Mouse (Mus musculus): ENCODE data around the gene Slc25a39. TPM values are rescaled to one million over a fixed set of nuclear protein-coding genes. Genes with fewer than 3 reads are reported as not detected.
"Not testable (repeated sequence)": the region's sequence is repeated elsewhere in the genome, so short reads cannot be mapped to it uniquely, and the experiment has no call there.

The Slc25a39 gene
- total RNA-seq, 2 experiments from 2014 or later: 155 to 156 TPM

DNA sequence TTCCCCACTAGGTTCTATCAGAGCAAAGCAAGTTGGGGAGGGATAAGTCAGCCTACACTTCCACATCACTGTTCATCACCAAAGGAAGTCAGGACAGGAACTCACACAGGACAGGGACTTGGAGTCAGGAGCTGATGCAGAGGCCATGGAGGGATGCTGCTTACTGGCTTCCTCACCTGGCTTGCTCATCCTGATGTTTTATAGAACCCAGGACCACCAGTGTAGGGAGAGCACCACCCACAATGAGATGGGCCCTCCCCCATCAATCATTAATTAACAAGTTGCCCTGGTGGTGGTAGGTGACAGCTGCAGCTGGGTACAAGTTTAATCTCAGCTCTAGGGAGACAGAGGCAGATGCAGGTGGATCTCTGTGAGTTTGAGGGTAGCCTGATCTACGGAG lies 9.4 kb upstream of the Slc25a39 start:
- no peak for DNase-seq
- intact Hi-C loops (cut with DNase I): no loop called here

DNA sequence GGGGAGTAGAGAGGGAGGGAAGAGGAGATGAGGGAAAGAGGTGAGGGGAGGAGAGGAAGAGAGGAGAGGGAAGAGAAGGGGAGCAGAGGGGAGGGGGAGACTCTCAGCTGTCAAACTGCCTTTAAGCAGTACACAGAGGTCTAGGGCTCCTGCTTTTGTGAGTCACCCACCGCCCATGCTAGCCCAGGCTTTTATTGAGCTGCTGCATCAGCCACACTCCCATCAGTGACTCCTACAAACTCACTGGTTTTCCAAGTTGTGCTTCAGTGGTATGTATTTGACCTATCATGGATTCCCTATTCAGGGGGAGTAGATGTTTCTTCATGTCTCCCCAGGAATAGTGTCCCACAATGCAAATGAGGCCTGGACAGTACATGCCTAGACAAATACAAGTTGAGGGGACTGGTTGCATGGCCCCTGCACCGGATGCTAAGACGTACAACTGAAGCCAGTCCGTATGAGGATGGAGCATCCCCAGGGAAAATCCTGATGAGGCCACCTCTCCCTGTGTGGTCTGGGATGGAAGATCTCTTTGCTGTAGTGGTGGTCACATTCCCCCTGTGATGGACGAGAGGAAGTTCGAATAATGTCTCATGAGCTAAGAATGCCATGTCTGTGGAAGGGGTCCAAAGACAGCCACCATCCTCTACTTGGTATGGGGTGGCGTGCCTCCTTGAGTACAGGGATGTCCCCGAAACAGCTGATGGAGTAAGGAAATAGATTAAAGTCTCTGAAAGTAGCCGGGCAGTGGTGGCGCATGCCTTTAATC lies 7.5 kb upstream of the Slc25a39 start:
- DNase-seq: no peak
- intact Hi-C loops (cut with DNase I): loop anchor here (2.0 kb wide), 1 partner anchor 14 kb away; no protein-coding TSS in a partner anchor

DNA sequence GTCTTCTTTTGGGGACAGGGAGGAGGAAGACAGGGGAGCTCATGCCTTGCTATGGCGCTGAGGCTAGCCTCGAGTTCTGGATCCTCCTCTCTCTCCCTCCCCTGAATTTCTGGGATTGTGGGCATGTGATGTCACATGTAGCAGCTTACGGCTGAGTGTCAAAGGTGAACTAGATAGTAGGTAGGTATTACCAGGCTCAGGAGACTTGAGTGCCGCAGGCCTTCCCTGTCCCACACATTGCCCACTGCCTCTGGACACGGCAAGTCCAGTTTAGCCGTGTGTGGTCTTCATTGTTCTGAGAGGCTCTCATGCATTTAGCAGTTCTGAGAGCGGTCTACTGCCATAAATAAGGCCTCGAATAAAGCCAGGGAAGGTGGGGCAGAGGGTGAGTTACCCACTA lies 5.3 kb upstream of the Slc25a39 start:
- intact Hi-C loops (cut with DNase I): no loop called here
- no peak for DNase-seq

DNA sequence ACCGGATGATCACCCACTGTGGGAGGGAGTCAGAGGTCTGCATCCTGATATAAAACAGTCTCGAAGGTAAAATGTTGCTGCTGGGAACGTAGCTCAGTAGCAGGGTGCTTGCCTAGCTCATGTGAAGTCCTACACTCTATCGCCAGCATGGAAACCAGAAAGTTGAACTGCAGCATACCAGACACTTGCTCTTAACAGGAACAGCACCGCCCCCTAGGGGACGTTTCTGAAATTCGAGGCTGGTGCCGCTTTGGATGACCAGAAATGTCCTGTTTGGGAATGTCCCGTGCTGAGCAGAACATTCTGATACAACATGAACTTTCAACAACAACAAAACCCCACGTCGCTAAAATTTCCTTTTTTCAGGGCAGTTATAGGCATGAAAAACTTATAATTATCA lies 4.0 kb upstream of the Slc25a39 start:
- intact Hi-C loops (cut with DNase I): loop anchor here (1.0 kb wide), 1 partner anchor 102 kb away; no protein-coding TSS in a partner anchor
- peak; percentile 94 to 97 for DNase-seq

DNA sequence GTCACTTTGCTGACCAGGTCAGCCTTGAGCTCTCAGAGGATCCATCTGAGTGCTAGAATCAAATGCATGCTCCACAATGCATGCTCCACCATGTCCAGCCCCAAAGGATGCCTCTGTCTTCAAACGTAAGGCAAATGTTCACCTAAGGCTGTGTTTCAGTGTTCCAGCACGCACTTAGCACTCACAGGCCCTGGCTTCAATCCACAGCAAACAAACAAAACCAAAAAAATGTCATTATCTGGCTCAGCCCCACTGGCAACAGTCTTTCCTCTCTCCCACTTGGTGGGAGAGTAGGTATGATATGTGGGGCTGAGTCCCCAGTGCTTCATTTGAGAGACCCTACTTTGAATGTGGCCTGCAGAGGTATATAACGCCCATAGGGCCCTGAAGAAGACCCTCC lies 3.3 kb upstream of the Slc25a39 start:
- intact Hi-C loops (cut with DNase I): loop anchor here (1.0 kb wide), 1 partner anchor 102 kb away; no protein-coding TSS in a partner anchor

DNA sequence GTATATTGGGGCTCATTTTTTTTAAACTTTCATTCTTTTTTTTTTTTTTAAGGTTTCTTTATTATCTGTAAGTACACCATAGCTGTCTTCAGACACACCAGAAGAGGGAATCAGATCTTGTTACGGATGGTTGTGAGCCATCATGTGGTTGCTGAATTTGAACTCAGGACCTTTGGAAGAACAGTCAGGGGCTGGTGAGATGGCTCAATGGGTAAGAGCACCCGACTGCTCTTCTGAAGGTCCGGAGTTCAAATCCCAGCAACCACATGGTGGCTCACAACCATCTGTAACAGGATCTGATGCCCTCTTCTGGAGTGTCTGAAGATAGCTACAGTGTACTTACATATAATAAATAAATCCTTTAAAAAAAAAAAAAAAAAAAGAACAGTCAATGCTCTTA lies 2.6 kb upstream of the Slc25a39 start:
- intact Hi-C loops (cut with DNase I); DNase-seq: not testable (repeated sequence)

More for the DNA sequence above, 3.3 kb upstream of the Slc25a39 start:
- no peak for DNase-seq

DNA sequence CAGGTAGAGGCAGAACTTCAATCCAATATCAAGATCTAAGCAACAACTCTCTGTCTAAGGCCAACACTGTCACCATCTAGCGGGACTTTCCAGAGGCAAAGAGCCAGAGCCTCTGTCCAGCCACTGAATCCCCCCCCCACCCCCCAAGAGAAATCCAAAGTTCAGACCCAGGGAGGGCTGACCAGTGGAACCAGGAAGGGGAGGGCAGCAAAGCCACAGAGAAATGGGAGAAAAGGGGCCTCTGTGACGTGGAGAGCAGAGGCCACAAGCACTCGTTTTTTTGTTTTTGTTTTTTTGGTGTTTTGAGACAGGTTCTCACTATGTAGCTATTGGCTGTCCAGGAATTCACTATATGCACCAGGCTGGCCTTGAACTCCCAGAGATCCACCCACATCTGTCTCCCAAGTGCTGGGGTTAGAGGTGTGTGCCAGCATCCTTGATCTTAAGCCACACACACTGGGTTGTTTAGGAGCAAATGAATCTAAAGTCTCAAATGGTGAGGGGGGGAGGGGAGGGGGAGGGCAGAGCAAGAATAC lies 2.1 kb upstream of the Slc25a39 start:
- no peak for DNase-seq
- intact Hi-C loops (cut with DNase I): no loop called here

DNA sequence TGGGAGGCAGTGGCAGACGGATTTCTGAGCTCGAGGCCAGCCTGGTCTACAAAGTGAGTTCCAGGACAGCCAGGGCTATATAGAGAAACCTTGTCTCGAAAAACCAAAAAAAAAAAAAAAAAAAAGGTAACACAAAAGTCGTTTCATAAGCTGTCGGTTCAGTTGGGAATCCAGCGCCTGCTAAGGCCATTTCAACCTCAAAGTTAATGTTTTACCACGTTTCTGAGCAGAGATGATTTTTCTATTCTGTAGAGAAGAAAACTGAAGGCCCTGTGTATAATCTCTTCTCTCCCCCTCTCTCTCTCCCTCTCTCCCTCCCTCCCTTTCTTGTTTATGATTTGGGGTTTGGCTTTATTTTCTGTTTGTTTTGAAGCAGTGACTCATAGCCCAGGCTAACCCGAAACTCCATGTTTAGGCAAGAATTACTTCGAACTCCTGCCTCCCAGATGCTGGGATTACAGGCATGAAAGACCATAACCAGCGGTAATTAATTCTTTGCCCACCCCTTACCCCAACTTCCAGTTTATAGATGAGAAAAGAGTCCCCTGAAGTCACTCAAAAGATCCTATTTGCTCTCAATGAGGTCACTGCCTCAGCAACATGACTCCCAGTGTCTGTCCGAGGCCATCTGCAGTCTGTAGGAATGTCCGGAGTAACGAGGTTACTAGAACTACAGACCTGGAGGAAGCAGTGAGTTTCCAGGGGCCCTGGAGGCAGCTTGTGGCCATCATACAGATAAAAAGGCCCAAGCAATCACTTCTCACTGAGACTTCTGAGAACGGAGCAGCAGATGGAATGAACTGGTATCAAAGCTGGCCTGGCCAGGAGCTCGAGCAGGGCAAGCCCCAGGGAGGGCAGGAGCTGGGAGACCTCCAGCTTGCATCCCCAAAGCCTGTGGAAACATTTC lies 1.4 kb upstream of the Slc25a39 start:
- intact Hi-C loops (cut with DNase I): no loop called here
- no peak for DNase-seq

DNA sequence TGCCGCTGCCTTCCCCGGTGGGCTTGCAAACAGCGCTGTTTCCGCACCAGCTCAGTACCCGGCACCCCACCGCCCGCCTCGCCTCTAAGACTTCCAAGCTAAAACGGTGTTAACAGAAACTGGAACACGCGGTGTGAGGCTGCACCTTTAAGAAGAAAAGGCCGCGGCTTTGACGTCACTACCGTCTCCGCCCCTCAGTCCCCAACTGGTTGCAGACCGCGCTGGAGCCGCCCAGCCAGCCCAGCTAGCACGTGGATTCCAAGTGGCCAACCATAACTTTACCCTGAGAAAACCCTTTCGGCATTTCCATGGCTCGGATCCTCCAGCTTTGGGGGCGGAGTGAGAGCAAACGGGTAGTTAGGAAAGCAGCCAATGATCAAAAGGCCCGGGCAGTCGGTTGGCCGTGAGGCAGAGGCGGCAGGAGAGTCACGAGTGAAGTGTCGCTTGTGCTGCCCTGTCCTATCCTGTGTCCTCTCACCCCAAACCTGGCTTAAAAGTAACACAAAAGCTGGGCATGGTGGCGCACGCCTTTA lies 664 bp upstream of the Slc25a39 start:
- peak; percentile 99 for DNase-seq
- intact Hi-C loops (cut with DNase I): no loop called here

DNA sequence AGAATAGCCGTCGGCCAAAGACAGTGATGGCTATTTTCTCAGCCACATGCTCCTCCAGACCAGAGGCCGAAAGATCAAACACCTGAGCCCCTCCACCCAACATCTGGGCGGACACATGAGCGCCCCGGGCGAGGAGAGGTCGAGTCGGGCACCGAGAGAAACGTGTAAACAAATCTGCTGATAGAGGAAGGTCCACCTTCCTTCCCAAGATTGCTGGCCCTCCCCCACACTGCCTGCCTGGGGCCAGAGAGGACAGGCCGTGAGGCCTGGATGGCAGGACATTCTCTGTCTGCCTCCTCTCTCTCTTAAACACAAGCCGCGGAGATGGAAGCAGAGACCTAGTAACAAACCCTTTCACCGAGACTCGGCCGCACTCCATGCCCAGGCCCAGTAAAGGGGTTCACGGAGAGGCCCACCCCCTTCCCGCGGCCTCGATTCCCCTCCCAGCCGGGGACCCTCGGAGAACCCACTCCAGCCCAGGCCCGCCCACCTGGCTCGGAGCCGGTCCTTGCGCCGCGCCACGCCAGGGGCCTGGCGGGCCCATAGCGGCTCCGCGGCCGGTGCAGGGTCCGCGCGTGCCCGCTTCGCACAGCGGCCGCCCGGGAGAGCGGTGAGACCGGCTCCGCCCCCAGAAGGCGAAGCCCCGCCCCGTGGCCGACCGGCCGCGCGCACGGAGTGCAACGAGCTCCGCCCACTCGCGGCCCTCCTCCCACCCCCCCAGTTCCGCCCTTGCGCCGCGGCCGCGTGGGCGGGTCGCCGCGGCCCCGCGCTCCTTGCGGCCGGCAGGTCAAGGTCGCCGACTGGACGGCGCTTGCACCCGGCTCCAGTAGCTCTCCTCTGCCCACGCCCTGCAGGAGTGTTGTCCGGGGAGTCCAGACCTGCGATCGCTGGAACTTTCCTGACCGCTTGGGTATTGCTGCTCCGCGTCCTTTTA lies 579 bp downstream of the Slc25a39 start:
- peak; percentile 95 for DNase-seq
- intact Hi-C loops (cut with DNase I): loop anchor here (1.0 kb wide), 1 partner anchor 91 kb away; no protein-coding TSS in a partner anchor

DNA sequence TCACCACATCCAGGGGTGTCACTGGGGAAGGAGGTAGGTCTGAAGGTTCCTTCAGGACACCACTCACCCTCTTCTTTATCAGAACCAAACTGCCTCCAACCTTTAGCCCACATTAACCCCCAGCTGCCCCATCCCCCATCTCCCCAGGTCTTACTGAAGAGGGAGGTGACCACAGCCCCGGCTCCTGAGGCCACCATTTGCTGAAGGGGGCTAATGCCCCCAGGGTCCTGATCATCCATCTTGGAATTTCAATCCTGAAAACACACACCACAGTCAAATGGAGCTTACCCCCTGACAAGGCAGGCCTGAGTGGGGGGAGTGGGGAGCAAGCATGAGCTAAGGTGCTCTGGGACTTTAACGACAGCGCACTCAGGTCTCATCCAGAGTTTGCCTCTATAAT lies 1.3 kb downstream of the Slc25a39 start:
- no peak for DNase-seq
- intact Hi-C loops (cut with DNase I): no loop called here

DNA sequence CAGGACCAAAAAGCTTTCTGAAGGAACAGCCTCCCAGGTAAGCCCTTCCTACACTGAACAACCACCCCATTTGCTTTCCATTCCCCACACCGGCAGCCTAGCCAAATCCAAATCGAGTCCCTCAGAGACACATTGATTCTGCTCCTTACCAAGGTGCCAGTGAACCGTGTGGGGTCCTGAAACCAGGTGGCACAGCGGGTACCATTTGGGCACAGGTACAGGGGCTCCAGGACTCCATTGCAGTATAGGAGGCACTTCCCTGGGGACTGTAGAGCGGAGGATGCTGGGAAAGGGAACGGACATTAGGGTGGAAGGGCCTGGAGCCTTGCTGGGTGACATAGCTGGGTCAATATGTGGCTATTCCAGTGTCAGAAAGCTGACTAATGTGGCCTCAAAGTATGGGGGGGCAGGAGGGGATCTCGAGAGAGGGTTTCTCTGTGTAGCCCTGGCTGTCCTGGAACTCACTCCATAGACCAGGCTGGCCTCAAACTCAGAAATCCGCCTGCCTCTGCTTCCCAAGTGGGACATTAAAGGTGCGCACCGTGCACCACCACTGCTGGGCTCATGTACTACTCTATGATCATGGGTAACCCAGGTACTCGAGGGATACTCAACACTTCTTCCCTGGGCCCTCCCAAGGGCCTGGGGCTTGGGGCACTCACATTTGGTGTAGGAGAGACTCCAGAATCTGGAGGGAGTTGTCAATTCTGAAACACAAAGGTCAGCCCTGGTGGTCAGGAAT lies 2.0 kb downstream of the Slc25a39 start:
- intact Hi-C loops (cut with DNase I): no loop called here
- no peak for DNase-seq

DNA sequence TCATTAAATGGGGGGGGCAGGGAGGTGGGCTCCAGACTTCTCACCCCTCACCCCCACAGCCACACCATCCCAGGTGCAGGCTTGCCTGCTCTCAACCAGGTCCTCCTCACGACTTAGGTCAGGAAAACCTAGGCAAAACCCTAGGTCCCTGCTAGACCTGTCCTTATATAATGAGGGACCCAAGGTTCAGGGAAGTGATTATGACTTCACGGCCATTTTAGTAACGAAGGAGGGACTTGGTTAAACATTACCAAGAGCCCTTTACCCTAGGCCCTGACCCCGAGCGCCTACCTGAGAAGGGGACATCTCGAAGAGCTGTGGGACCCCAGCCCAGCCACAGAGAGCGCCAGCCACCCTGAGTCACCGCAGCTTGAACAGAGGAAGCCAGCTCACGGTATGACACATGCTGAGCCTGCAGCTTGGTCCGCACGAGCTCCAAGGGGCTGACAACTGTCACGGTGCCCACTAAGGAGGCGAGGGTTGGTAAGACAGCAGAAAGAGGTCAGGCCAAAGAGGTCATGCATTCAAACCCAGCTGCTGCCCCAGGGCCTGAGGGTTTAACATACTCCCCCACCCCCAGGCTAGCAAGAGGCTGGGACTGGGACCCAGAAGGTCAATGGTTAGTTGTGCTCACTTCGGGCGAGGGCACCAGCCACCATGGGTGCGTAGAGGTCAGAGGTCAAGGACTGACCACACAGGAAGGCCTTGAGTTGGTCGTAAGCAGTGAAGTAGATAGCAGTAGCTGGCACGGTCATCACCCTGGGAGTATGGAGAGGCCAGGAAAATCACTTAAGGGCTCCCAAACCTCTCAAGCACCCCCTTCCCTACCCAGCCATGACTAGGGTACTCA lies 3.4 kb downstream of the Slc25a39 start:
- DNase-seq: no peak
- intact Hi-C loops (cut with DNase I): no loop called here

DNA sequence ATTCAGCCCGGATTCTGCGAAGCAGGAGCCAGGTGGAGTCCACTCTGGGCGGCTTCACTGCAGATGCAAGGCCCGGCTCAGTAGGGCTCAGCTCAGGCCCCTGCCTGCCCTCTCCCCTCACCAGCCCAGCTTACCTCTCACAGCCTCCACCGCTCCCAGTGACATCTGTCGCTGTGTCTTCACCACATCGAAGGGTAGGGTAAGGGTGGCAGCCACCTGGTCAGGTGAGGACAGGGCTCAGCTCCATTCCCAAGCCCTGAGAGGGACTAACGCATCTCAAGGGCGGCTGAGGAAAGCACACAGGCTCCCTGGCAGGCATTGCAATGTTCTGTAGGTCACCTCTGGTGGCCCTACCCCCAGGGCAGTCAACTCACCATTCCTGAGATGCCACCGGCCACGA lies 4.1 kb downstream of the Slc25a39 start:
- no peak for DNase-seq
- intact Hi-C loops (cut with DNase I): no loop called here

DNA sequence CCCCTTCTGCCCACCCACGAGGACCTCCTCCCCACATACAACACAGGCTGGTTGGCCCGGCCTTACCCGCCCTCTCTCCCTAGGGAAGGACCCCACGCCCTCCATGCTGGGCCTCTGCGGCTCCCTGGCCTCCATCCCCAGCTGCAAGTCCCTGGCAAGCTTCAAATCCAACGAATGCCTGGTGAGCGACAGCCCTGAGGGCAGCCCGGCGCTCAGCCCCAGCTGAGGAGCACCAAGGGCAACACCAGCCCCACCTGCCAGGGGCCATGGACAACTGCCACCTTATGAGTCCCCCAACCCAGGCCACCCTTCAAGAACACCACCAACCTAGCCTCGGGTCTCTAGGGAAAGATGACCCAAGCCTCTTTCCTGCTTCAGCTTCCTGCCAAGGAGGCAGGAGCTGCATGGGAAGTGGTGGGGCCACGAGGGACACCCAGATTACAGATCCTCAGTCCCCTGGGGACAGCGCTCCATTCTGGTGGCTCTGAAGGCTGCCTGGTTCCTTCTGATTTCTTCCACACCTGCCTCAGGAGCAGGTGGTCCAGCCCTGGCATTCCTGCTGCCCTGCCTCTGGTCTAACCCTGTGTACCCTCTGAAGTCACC lies 5.7 kb downstream of the Slc25a39 start:
- no peak for DNase-seq
- intact Hi-C loops (cut with DNase I): no loop called here

DNA sequence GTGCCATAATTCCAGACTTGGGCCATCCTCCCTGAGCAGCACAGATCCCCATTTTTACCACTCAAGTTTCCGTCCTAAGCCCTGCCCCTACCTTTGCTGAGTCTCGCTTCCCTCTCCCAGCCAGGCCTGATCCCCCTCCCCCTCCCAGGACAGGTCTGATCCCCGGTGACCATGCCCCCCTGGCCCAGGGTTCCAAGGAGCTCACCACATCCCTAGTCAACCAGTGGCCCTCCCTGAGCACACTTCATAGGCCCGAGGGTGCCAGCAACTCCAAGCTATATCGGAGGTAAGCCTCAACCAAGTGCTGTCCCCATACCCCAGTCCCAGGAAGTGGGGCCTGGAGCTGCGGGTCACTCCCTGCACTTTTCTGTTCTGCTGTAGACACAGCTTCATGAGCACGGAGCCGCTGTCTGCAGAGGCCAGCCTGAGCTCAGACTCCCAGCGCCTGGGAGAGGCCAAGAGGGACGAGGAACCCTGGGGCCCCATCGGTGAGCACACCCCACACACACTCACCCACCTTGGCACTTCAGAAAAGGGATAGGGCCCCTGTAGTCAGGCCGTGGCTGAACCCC lies 7.1 kb downstream of the Slc25a39 start:
- no peak for DNase-seq
- intact Hi-C loops (cut with DNase I): no loop called here

DNA sequence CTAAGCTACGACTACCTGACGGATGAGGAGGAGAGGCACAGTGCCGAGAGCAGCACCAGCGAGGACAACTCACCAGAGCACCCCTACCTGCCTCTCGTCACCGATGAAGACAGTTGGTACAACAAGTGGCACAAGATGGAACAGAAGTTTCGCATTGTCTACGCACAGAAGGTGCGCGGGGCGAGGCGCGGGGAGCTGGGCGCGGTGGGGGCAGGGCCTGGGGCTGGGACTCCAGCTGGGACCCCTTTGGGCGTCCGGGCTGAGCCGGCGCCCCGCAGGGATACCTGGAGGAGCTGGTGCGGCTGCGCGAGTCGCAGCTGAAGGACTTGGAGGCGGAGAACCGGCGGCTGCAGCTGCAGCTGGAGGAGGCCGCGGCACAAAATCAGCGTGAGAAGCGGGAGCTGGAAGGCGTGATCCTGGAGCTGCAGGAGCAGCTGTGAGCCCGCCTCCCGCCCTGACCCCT lies 8.1 kb downstream of the Slc25a39 start:
- intact Hi-C loops (cut with DNase I): no loop called here
- peak; percentile 31 to 37 for DNase-seq

DNA sequence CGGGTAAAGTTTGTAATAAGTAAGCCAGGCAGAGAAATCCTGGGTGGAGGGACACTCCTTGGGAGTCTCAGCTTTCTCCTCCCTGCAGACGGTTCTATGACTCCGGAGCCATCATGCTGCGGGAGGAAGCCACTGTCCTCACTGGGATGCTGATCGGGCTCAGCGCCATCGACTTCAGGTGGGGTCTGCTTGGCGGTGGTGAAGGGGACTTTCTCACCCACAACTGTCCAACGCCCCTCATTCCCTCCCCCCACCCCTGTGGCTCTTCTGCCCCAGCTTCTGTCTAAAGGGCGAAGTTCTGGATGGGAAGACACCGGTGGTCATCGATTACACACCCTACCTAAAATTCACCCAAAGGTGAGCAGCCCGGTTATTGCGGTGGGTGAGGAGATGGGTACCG lies 8.6 kb downstream of the Slc25a39 start:
- DNase-seq: no peak
- intact Hi-C loops (cut with DNase I): no loop called here

Measured in heart, postnatal 10 days (tissue).